Mouse (Mus musculus): ENCODE measurements at regions not wholly inside any gene's neighbourhood (a gene's known extent, or its start where the extent isn't known, plus 50 kb on each side); places are given as distances from the start of the nearest gene placed in this dataset.

- TF ChIP-seq CTCF (IDR thresholded peaks at IDR 0.05; ENCODE audit: low read depth): no peak
- no peak for TF ChIP-seq EP300 (IDR thresholded peaks at IDR 0.05; ENCODE audit: low read depth)
These were observed 205.5 kb downstream of the Etnk1 start for GRCm38 (mm10) chr6:143372487-143372886.
